Mouse (Mus musculus) thymus, adult 2 months (tissue): ENCODE data around the gene Anapc15-ps. TPM values are rescaled to one million over a fixed set of nuclear protein-coding genes. Genes with fewer than 3 reads are reported as not detected.

Experiments
- DNase-seq: peaks from one replicate; pipeline ENCODE4 v3.0.0; 2021
- H3K27ac ChIP-seq: fragments of 200-500 bp; 2 replicates; pipeline ENCODE4 v1.5.1; 2012; ENCODE audit warnings: low read length, control low read depth; ENCODE audit not compliant: control insufficient read depth, insufficient read depth
- H3K27me3 ChIP-seq: fragments of 200-500 bp; 2 replicates; pipeline ENCODE4 v1.6.1; 2012; ENCODE audit warnings: mild to moderate bottlenecking, low read length, moderate library complexity, mixed read lengths; ENCODE audit not compliant: control insufficient read depth, insufficient read depth
- H3K36me3 ChIP-seq: fragments of 200-500 bp; 2 replicates; pipeline ENCODE4 v1.6.1; 2012; ENCODE audit warnings: mild to moderate bottlenecking, low read length, moderate library complexity; ENCODE audit not compliant: control insufficient read depth, insufficient read depth
- H3K4me1 ChIP-seq: fragments of 200-500 bp; replicated peaks from 2 replicates; pipeline ENCODE4 v1.6.1; 2012; ENCODE audit warnings: low read length; ENCODE audit not compliant: control insufficient read depth, insufficient read depth
- H3K4me3 ChIP-seq: fragments of 200-500 bp; 2 replicates; pipeline ENCODE4 v1.5.1; 2012; ENCODE audit warnings: mild to moderate bottlenecking, low read length, control low read depth, moderate library complexity; ENCODE audit not compliant: control insufficient read depth, insufficient read depth
- CTCF ChIP-seq: fragments of 200-500 bp; IDR thresholded peaks from 2 replicates; pipeline ENCODE4 v1.5.1; 2012; ENCODE audit warnings: mild to moderate bottlenecking, control low read depth, low read length, moderate library complexity, borderline replicate concordance; ENCODE audit not compliant: control insufficient read depth, poor library complexity, insufficient read depth; ENCODE audit errors: extremely low read depth
- POLR2A ChIP-seq: fragments of 200-500 bp; IDR thresholded peaks from 2 replicates; pipeline ENCODE4 v1.6.1; 2012; ENCODE audit warnings: mild to moderate bottlenecking, low read length, control low read depth, moderate library complexity; ENCODE audit not compliant: control insufficient read depth, poor library complexity, insufficient read depth; ENCODE audit errors: extremely low read depth
- WGBS: fragments of 180-500 bp; shearing (Covaris S2); methylation state at CpG from one replicate; pipeline ENCODE4 v1.1.7; 2018; 5-methylcytosine and 5-hydroxymethylcytosine counted together
- polyA plus RNA-seq: library from polyadenylated mRNA; depleted of rRNA; stranded (reverse); fragments of >200 nt; gene quantifications from 2 replicates; pipeline ENCODE4 v1.2.3, GENCODE M21; 2012; rRNA removed

The Anapc15-ps gene
- polyA plus RNA-seq, 1 experiment: not detected

DNA sequence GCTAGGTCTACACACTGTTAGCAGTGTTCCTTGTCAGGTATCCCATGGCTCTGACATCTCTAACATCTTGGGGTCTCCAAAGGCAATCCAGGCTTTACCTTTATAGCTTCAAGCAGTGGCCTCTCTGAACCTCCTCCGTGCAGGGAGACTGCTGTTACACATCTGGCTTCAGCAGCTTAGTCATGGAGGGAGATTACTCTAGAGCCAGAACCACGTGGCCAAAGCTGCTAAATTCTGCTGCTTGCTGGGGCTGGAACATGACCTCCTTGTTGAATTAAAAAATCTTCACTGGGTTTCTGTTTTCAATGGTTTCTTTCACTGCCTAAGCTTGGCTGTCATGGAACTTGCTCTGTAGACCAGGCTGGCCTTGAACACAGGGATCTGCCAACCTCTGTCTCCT lies 44.9 kb downstream of the Anapc15-ps start:
- no peaks in the 10 kb centered on the region for H3K36me3 ChIP-seq
- H3K27me3 ChIP-seq: no peaks in the 10 kb centered on the region
- WGBS: 90% methylated on average over 2 of the region's 2 CpGs
- DNase-seq: no peak
- no peaks in the 10 kb centered on the region for H3K4me1 ChIP-seq
- no peak overlapping the region for H3K27ac ChIP-seq
- H3K4me3 ChIP-seq: no peak overlapping the region
- TF ChIP-seq POLR2A: no peak
- TF ChIP-seq CTCF: no peak

DNA sequence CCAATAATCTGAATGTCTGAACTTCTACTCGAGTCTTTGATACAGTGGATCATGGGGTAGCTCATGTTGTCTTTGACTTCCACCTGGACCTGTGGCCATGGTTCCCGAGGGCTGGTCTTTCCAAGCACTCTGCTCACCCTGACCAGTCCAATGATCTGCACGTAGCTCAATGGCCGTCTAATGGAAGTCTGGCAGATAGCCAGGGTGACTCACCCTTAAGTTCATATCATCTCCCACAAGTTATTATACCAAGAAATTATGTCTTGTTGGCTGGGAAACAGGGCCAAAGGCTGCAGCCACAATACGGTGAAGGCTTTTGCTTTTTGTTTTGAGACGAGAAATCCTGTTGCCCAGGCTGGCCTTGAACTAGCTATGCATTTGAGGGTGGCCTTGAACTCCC lies 45.9 kb downstream of the Anapc15-ps start:
- no peak overlapping the region for H3K4me3 ChIP-seq
- no peak for DNase-seq
- H3K27me3 ChIP-seq: no peaks in the 10 kb centered on the region
- no peaks in the 10 kb centered on the region for H3K36me3 ChIP-seq
- 96% methylated on average over 6 of the region's 6 CpGs for WGBS
- H3K27ac ChIP-seq: no peak overlapping the region
- TF ChIP-seq CTCF: no peak
- TF ChIP-seq POLR2A: no peak
- H3K4me1 ChIP-seq: no peaks in the 10 kb centered on the region

DNA sequence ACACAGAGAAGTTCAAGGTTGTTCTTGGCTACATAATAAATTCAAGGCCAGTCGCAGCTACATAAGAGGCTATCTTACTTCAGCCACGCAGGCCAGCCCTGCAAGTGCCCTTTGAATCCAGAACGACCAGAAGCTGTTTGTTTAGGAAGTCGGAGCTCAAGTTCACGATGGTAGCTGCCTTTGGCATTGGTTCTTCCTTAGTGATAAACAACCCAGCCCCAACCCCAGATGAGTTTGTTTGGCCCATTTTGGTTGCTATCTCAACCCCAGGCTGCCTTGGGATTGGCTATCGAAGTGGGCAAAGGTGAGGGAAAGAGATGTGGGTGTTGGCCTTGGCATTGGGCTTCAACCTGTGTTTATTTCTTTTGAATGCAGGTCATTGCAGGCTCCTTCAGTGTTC lies 48.0 kb downstream of the Anapc15-ps start:
- DNase-seq: no peak
- 94% methylated on average over 6 of the region's 6 CpGs for WGBS
- Histone ChIP-seq H3K36me3 (no peaks in the 10 kb centered on the region), H3K27me3 (no peaks in the 10 kb centered on the region), H3K4me3 (no peak overlapping the region), H3K27ac (no peak overlapping the region), H3K4me1 (no peaks in the 10 kb centered on the region)
- no peak for TF ChIP-seq POLR2A
- no peak for TF ChIP-seq CTCF

DNA sequence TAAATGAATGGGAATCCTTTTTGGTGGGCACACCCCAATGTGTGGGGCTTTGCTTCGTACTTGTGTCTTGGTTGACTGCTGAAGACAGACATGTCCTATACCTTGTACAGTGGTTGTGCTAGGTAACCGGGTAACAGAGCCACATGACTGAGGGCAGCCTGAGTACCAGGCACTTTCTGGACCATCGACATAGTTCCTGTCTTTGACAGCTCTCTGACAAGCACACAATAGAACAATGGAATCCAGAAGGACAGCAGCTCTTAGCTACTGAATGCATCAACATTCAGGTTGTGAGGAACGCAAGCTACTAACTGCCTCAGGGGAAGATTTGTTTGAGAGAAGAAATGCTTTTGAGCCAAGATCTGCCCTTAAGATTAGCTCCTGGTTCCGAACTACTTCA lies 49.2 kb downstream of the Anapc15-ps start:
- TF ChIP-seq CTCF (no peak), POLR2A (no peak)
- no peaks in the 10 kb centered on the region for H3K4me1 ChIP-seq
- no peak overlapping the region for H3K27ac ChIP-seq
- 76% methylated on average over 5 of the region's 5 CpGs for WGBS
- H3K36me3 ChIP-seq: no peaks in the 10 kb centered on the region
- no peak overlapping the region for H3K4me3 ChIP-seq
- H3K27me3 ChIP-seq: no peaks in the 10 kb centered on the region
- no peak for DNase-seq

DNA sequence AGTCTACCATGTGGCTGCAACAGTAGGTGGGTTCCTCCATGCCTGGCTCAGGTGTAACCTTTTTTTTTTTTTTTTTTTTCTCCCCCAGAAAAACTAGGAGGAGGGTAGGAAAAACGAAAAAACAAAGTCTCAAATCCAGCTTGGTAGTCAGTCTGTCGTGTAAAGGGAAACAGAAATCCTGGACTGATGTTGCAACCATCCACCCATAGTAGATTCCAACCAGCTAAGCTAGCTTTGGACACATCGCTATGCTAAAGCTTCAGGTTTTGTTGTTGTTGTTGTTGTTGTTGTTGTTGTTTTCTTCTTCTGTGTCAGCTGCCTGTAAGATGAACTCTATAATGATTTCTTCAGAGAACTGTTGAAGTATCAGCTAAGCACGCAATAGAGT lies 49.7 kb downstream of the Anapc15-ps start:
- 88% methylated on average over 4 of the region's 4 CpGs for WGBS
- TF ChIP-seq POLR2A (no peak), CTCF (no peak)
- H3K36me3 ChIP-seq: no peaks in the 10 kb centered on the region
- H3K27ac ChIP-seq: no peak overlapping the region
- DNase-seq: no peak
- H3K4me3 ChIP-seq: no peak overlapping the region
- H3K4me1 ChIP-seq: no peaks in the 10 kb centered on the region
- H3K27me3 ChIP-seq: no peaks in the 10 kb centered on the region

Other genes starting within 250 kb of the Anapc15-ps start
- gene Mrpl42, start 171.5 kb downstream of the Anapc15-ps start, polyA plus RNA-seq: 78.4 and 107 TPM in 2 replicates
- 63.5 and 65.8 TPM in 2 replicates for gene Ube2n, start 158.3 kb downstream of the Anapc15-ps start, polyA plus RNA-seq
- gene Nudt4, start 109.3 kb downstream of the Anapc15-ps start, polyA plus RNA-seq: 15.9 and 20.5 TPM in 2 replicates
- 0.11 and 0.30 TPM in 2 replicates for gene Gm33543, start 169.5 kb upstream of the Anapc15-ps start, polyA plus RNA-seq